Mouse (Mus musculus) right cerebral cortex, adult 2 months (tissue): ENCODE measurements around the gene Pomt1.
"Not testable (repeated sequence)": the region's sequence is repeated elsewhere in the genome, so short reads cannot be mapped to it uniquely, and the experiment has no call there.

ENCODE experiments used
- DNase-seq, 2 experiments: peaks; one replicate each; pipeline ENCODE4 v3.0.0; 2021 to 2022; ENCODE audit warnings: low spot score in 2 of 2

The Pomt1 gene

DNA sequence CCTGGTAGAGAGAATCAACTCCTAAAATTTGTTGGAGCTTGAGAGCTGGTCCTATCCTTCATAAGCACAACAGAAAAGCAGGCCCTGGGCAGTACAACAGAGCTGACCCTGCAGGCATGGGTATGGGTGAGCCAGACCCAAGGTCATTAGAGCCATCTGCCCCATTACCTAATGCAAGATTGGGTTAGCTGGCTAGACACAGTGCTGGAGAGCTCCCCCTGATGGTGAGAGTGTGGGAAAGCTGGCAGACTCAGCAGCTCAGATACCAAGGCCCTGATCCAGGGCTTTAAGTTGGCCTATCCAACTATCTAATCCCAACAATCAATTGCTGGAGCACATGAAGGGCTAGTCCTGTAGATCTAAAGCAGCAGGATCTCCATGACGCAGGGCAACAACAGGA is 46.3 kb downstream of the Pomt1 start:
- DNase-seq = peak; percentile 42 to 55

DNA sequence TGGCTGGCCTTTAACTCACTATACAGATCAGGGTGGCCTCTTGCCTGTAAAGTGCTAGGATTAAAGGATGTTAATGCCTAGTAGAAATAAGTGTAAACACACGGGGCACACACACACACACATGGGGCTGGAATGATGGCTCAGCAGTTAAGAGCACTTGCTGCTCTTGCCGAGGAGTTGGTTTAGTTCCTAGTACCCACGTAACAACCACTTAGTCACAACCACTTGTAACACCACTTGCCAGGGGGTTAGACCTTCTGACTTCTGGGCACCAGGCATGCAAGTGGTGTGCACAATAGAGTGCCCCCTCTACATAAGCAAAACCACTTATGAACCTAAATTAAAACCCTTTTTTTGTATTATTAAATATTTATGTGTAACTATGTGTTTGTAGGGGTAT is 47.6 kb downstream of the Pomt1 start:
- no peak for DNase-seq

GRCm38 (mm10) chr2:32287334-32287840 is 51.0 kb downstream of the Pomt1 start, which contains the start of gene Golga2:
Gene Golga2 (plus strand): TSS chr2:32287384.
- peak in 1 of 2 experiments; percentile 19 for DNase-seq

DNA sequence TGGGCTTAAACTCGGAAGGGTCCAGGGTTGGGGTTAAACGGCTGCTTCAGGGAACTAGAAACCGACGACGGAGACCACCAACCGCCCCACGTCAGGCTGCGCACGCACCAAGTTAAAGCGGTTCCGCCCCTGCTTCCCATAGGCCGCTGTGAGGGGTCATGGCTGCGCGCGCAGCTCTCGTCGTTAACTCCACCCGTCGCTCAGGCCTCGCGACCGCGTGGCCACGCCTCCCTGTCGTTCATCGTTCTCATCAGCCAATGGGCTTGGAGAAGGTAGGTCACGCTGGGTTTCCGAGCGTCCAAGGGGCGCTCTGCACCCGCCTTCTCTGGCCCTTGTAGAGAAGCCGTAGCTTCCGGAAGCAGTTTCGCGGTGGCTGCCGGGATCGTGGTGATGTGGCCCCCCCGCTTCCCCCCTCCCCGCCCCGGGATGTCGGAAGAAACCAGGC is 51.6 kb downstream of the Pomt1 start, which contains the start of gene Swi5:
Gene Swi5, minus strand, starts transcription at position 153 of the 445 bp plus-strand sequence.
- peak; percentile 97 to 98 for DNase-seq

GRCm38 (mm10) chr2:32288371-32288931 is 52.1 kb downstream of the Pomt1 start:
- no peak for DNase-seq

GRCm38 (mm10) chr2:32289578-32289977 is 53.2 kb downstream of the Pomt1 start:
- no peak for DNase-seq

DNA sequence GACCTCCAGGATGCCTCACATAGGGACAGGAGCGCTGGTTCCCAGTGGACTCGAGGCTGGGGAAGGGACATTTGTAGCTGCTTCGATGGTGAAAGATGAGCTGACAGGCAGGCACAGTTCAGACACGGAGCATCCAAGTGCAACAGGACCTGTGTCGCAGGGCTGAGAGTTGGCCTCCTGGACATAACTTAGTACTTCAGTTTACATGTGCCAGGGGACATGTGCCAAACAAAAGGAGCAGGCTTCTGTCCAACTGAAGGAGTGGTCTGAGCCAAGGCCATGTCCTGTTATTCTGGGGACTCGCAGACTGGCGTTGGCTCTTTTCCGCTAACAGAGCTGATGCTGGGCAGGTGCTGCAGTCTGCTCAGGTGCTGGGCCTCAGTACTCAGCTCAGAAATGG is 58.0 kb downstream of the Pomt1 start:
- no peak for DNase-seq

DNA sequence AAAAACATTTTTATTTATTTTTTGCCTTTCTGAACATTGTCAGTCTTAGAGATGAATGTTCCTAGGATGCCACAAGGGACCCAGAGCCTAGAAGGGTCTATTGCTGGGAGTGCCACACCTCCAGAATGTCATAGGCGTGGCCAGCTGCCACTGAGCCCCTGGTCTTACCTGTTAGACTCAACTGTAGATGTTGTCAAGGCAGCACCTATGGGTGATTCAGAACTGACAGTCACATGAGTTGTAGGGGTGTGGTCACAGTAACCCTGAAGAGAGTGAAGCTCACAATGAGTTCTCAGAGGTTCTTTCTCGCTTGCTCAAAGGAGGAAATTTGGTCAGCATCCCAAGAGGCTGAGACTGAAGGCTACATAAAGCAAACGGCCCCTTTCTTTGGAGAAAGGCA is 58.9 kb downstream of the Pomt1 start:
- no peak for DNase-seq

- not testable (repeated sequence) for DNase-seq
Measured at GRCm38 (mm10) chr2:32295842-32296241, 59.5 kb downstream of the Pomt1 start.

DNA sequence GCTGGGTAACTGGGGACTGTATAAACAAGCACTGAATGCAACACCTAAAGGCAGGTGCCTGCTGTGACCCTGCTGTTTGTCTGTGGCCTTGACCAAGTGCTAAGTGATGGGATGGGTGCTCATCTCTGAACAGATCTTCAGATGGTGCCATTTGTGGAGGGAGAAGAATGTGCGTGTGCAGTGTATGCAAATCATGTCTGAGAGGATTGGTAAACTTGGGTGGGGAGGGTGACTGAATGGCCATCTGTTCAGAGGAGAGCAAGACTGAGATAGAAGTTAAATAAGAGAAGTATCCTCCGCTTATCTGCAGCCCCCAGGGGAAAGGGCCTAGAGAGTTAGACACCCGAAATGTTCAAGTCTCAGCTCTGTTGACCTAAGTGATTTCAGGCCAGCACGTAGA is 63.1 kb downstream of the Pomt1 start:
- no peak for DNase-seq

GRCm38 (mm10) chr2:32302952-32303351 is 66.6 kb downstream of the Pomt1 start:
- DNase-seq = no peak

GRCm38 (mm10) chr2:32304145-32304832 is 67.9 kb downstream of the Pomt1 start:
- DNase-seq = peak in 1 of 2 experiments; percentile 76
